Mouse (Mus musculus) bone marrow, adult 2 months (tissue): ENCODE data around the gene Mdk. TPM values are rescaled to one million over a fixed set of nuclear protein-coding genes. Genes with fewer than 3 reads are reported as not detected.

Experiments
- H3K27ac ChIP-seq: fragments of 200-500 bp; 2 replicates; pipeline ENCODE4 v1.5.1; 2012; ENCODE audit warnings: low read depth, mild to moderate bottlenecking, control low read depth, inconsistent platforms, low read length; ENCODE audit not compliant: control insufficient read depth, poor library complexity, insufficient read depth
- H3K4me1 ChIP-seq: fragments of 200-500 bp; 2 replicates; pipeline ENCODE4 v1.6.1; 2011; ENCODE audit warnings: low read length; ENCODE audit not compliant: control insufficient read depth, insufficient read depth
- H3K4me3 ChIP-seq: fragments of 200-500 bp; replicated peaks from 2 replicates; pipeline ENCODE3; 2011; ENCODE audit warnings: mild to moderate bottlenecking, low read depth, low read length, control low read depth; ENCODE audit not compliant: control insufficient read depth
- CTCF ChIP-seq: fragments of 200-500 bp; IDR thresholded peaks from 2 replicates; pipeline ENCODE4 v1.5.1; 2011; ENCODE audit warnings: low read length, control low read depth; ENCODE audit not compliant: control insufficient read depth, insufficient read depth
- POLR2A ChIP-seq: fragments of 200-500 bp; IDR thresholded peaks from 2 replicates; pipeline ENCODE4 v1.6.1; 2011; ENCODE audit warnings: low read depth, mild to moderate bottlenecking, control low read depth, low read length, borderline replicate concordance; ENCODE audit not compliant: control insufficient read depth
- WGBS: fragments of 180-500 bp; shearing (Covaris S2); methylation state at CpG from one replicate; pipeline ENCODE4 v1.1.7; 2018; 5-methylcytosine and 5-hydroxymethylcytosine counted together
- polyA plus RNA-seq: library from polyadenylated mRNA; stranded (reverse); fragments of >200 nt; gene quantifications from 2 replicates; pipeline ENCODE4 v1.2.4, GENCODE M21; 2011; ENCODE audit warnings: low replicate concordance; ENCODE audit not compliant: missing spikeins, insufficient read depth, insufficient read length

Gene Mdk
- polyA plus RNA-seq, 1 experiment, result 18.6 TPM

- Histone ChIP-seq H3K27ac (no peak within 1 kb of the TSS), H3K4me1 (peaks cover 13% of the 10 kb centered on the region), H3K4me3 (no peak within 1 kb of the TSS)
- WGBS, result 87% methylated on average over 18 of the region's 18 CpGs
- TF ChIP-seq CTCF (no peak), POLR2A (no peak)
Measured at GRCm38 (mm10) chr2:91945483-91945882, 13.4 kb upstream of the Mdk start, which contains the start of gene Gm9821. Gene Gm9821, plus strand, starts transcription at chr2:91945703.

GRCm38 (mm10) chr2:91944170-91944950 lies 12.3 kb upstream of the Mdk start:
- Histone ChIP-seq H3K4me3 (no peak overlapping the region), H3K4me1 (peaks cover 13% of the 10 kb centered on the region), H3K27ac (no peak overlapping the region)
- WGBS, result 42% methylated on average over 13 of the region's 13 CpGs
- TF ChIP-seq POLR2A, result no peak
- peak; percentile 99 for TF ChIP-seq CTCF

GRCm38 (mm10) chr2:91942356-91942755 lies 10.3 kb upstream of the Mdk start:
- Histone ChIP-seq H3K27ac (no peak overlapping the region), H3K4me1 (peaks cover 3% of the 10 kb centered on the region; the same call in 1 of the 2 replicates), H3K4me3 (no peak overlapping the region)
- 85% methylated on average over 6 of the region's 6 CpGs for WGBS
- TF ChIP-seq POLR2A (no peak), CTCF (peak; percentile 29; the same call in 1 of the 2 replicates)

GRCm38 (mm10) chr2:91939303-91939935 lies 7.3 kb upstream of the Mdk start:
- Histone ChIP-seq H3K27ac (no peak overlapping the region), H3K4me1 (no peaks in the 10 kb centered on the region), H3K4me3 (no peak overlapping the region)
- WGBS, result 89% methylated on average over 15 of the region's 15 CpGs
- TF ChIP-seq POLR2A (no peak), CTCF (no peak)

- 91% methylated on average over 7 of the region's 7 CpGs for WGBS
- Histone ChIP-seq H3K4me1 (no peaks in the 10 kb centered on the region), H3K4me3 (no peak overlapping the region), H3K27ac (no peak overlapping the region)
- TF ChIP-seq CTCF (no peak), POLR2A (no peak)
Measured at GRCm38 (mm10) chr2:91936154-91936553, 4.1 kb upstream of the Mdk start.

GRCm38 (mm10) chr2:91934826-91935525 lies 2.9 kb upstream of the Mdk start:
- no peak overlapping the region for H3K27ac ChIP-seq
- H3K4me3 ChIP-seq, result no peak overlapping the region
- WGBS, result 86% methylated on average over 9 of the region's 9 CpGs
- no peaks in the 10 kb centered on the region for H3K4me1 ChIP-seq
- no peak for TF ChIP-seq POLR2A
- TF ChIP-seq CTCF, result no peak

- H3K27ac ChIP-seq, result no peak overlapping the region
- TF ChIP-seq CTCF, result no peak
- no peak for TF ChIP-seq POLR2A
- H3K4me3 ChIP-seq, result no peak overlapping the region
- H3K4me1 ChIP-seq, result no peaks in the 10 kb centered on the region
- WGBS, result 50% methylated on average over 8 of the region's 8 CpGs
Measured at GRCm38 (mm10) chr2:91934016-91934415, 1.9 kb upstream of the Mdk start.

GRCm38 (mm10) chr2:91933471-91933870 lies 1.4 kb upstream of the Mdk start:
- Histone ChIP-seq H3K27ac (no peak overlapping the region), H3K4me3 (no peak overlapping the region), H3K4me1 (no peaks in the 10 kb centered on the region)
- 89% methylated on average over 9 of the region's 9 CpGs for WGBS
- TF ChIP-seq CTCF, result no peak
- TF ChIP-seq POLR2A, result no peak
